Mouse (Mus musculus) kidney, postnatal 36 days (tissue): ENCODE results near the gene Ddi2.

Experiments used
- DNase-seq, 2 experiments: peaks; one replicate each; pipeline ENCODE4 v3.0.0; 2021 to 2022; ENCODE audit warnings: mixed read lengths in 2 of 2

Ddi2 gene

GRCm38 (mm10) chr4:141688505-141688904 lies 34.7 kb downstream of the Ddi2 start:
- no peak for DNase-seq

GRCm38 (mm10) chr4:141686525-141686924 lies 36.7 kb downstream of the Ddi2 start:
- DNase-seq, result no peak

- no peak for DNase-seq
Observed at GRCm38 (mm10) chr4:141686093-141686492, 37.1 kb downstream of the Ddi2 start.

- DNase-seq, result no peak
Observed at GRCm38 (mm10) chr4:141685499-141685898, 37.7 kb downstream of the Ddi2 start, which contains the start of gene Rsc1a1. Rsc1a1 (minus strand) TSS chr4:141685599.

GRCm38 (mm10) chr4:141682706-141683230 lies 40.5 kb downstream of the Ddi2 start:
- DNase-seq, result no peak

- DNase-seq, result peak in 1 of 2 experiments; percentile 23
Observed at GRCm38 (mm10) chr4:141681767-141682166, 41.5 kb downstream of the Ddi2 start.

GRCm38 (mm10) chr4:141680892-141681291 lies 42.3 kb downstream of the Ddi2 start:
- DNase-seq, result no peak

GRCm38 (mm10) chr4:141679016-141679415 lies 44.2 kb downstream of the Ddi2 start:
- DNase-seq, result no peak

GRCm38 (mm10) chr4:141676462-141676979 lies 46.7 kb downstream of the Ddi2 start:
- DNase-seq, result no peak

- peak; percentile 31 to 55 for DNase-seq
Observed at GRCm38 (mm10) chr4:141672325-141672724, 50.9 kb downstream of the Ddi2 start.

GRCm38 (mm10) chr4:141671389-141671788 lies 51.8 kb downstream of the Ddi2 start:
- no peak for DNase-seq

- no peak for DNase-seq
Observed at GRCm38 (mm10) chr4:141669898-141670712, 53.1 kb downstream of the Ddi2 start.

- no peak for DNase-seq
Observed at GRCm38 (mm10) chr4:141664799-141665198, 58.4 kb downstream of the Ddi2 start, which contains the start of gene Plekhm2. Plekhm2 (minus strand) TSS chr4:141664899.

GRCm38 (mm10) chr4:141664011-141664745 lies 59.0 kb downstream of the Ddi2 start:
- DNase-seq, result peak; percentile 76 to 90

GRCm38 (mm10) chr4:141663122-141663931 lies 59.9 kb downstream of the Ddi2 start:
- DNase-seq, result peak; percentile 28 to 49

- DNase-seq, result no peak
Observed at GRCm38 (mm10) chr4:141660884-141661283, 62.3 kb downstream of the Ddi2 start.

- DNase-seq, result peak in 1 of 2 experiments; percentile 62
Observed at GRCm38 (mm10) chr4:141659739-141660138, 63.5 kb downstream of the Ddi2 start.

- DNase-seq, result no peak
Observed at GRCm38 (mm10) chr4:141658846-141659484, 64.3 kb downstream of the Ddi2 start.

- DNase-seq, result no peak
Observed at GRCm38 (mm10) chr4:141656932-141657331, 66.3 kb downstream of the Ddi2 start.

- no peak for DNase-seq
Observed at GRCm38 (mm10) chr4:141655908-141656608, 67.2 kb downstream of the Ddi2 start.

- no peak for DNase-seq
Observed at GRCm38 (mm10) chr4:141654509-141654908, 68.7 kb downstream of the Ddi2 start.
